Mouse (Mus musculus): ENCODE data around the gene Gm21983.

DNA sequence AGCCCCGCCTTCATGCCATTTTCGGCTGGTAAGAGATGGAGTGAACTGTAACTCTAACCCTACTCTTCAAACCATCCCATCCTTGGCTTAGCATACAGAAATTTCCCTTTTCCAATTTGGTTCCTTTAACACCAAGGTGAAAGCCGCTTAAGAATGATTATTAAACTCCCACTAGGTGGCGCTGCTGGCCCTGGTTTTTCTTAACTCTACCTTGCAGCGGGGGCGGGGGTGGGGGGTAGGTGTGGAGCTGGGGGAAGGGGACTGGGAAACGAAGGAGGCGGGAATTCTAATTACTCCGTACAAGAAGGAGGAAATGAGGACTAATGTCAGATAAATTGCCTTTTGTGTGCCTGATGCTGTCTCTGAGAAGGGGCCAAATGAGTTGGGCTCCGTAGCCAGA lies 48.3 kb downstream of the Gm21983 start:
- TF ChIP-seq EP300 (IDR thresholded peaks at IDR 0.05; ENCODE audit: low read depth), result no peak
- TF ChIP-seq CTCF (IDR thresholded peaks at IDR 0.05; ENCODE audit: low read depth), result peak; percentile 38; the same call in 1 of the 2 replicates

Data from heart, postnatal 0 days (tissue).